Mouse (Mus musculus): ENCODE measurements around the gene Cd300lf. TPM values are rescaled to one million over a fixed set of nuclear protein-coding genes. Genes with fewer than 3 reads are reported as not detected.
A peak's percentile ranks its signal among the peaks of the same experiment; 100 is the strongest.

Gene Cd300lf
- total and polyA plus RNA-seq, 2 experiments from 2014 or later: 0.10 to 0.16 TPM

DNA sequence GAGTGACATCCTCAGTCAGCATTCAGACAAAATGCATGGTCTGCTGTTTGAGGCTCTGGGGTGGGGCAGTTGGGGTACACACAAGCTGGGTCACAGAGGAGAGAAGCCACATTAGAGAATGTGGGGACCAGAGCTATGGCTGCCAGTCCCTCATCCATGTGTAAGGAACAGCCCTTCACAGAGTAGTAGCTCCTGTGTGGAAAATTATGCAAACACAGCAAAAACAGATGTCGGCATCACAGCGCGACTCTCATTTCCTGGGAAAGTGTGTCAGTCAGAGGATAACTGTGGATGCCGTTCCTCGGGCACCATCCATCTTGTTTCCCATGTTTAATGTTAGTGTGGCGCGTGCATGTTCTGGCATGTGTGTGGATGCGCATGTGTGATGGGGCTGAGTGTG lies 25.6 kb downstream of the Cd300lf start:
- Histone ChIP-seq H3K9ac (replicated peaks; ENCODE audit: low read length, poor library complexity, severe bottlenecking) (no peak overlapping the region), H3K4me2 (ENCODE audit: low read depth, low read length, poor library complexity, severe bottlenecking) (no peak overlapping the region), H3K9me3 (ENCODE audit: low read length) (no peaks in the 10 kb centered on the region), H3K4me3 (ENCODE audit: low read depth, low read length) (no peak overlapping the region), H3K4me1 (ENCODE audit: insufficient read depth, low read length) (0 out of 2 replicates have a peak, but pooled peaks cover 3% of the 10 kb centered on the region), H3K27me3 (ENCODE audit: insufficient read depth, low read length) (no peaks in the 10 kb centered on the region), H3K27ac (ENCODE audit: low read depth, low read length) (no peak overlapping the region), H3K36me3 (ENCODE audit: insufficient read depth, low read length) (no peaks in the 10 kb centered on the region)
- TF ChIP-seq CTCF (IDR thresholded peaks at IDR 0.05): no peak
- 91% methylated on average over 8 of the region's 8 CpGs for WGBS
- DNase-seq (ENCODE audit: low spot score): no peak
- no peak for ATAC-seq (ENCODE audit: low FRiP score)

DNA sequence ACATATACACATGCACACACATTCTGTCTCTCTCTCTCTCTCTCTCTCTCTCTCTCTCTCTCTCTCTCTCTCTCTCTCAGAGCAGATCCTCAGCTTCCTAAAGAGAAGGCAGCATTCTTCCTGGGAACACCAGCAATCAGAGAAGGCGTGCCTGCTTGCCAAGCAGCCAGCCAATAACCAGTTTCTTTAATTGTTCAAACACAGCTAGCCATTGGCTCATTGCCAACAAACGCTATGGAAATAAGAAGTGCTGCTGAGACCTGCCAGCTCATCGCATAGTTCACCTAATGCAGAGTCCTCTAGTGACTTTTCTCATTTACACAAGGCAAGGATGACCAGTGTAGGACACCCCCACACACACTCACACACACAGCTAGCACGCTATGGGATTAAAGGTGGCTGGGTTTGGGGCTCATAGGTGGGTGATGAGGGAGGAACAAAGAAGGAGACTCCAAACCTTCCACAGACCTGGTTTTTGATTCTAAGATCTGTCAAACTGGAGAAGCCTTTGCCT lies 26.3 kb downstream of the Cd300lf start:
- no peak overlapping the region for H3K27ac ChIP-seq (ENCODE audit: low read depth, low read length)

GRCm38 (mm10) chr11:115106638-115107037 lies 27.2 kb downstream of the Cd300lf start:
- H3K4me2 ChIP-seq (ENCODE audit: low read depth, low read length, poor library complexity, severe bottlenecking): no peak overlapping the region
- H3K9ac ChIP-seq (replicated peaks; ENCODE audit: low read length, poor library complexity, severe bottlenecking): no peak overlapping the region
- DNase-seq (ENCODE audit: low spot score) (no peak), ATAC-seq (ENCODE audit: low FRiP score) (no peak)
- no peak for TF ChIP-seq CTCF (IDR thresholded peaks at IDR 0.05)
- H3K36me3 ChIP-seq (ENCODE audit: insufficient read depth, low read length): no peaks in the 10 kb centered on the region
- H3K4me3 ChIP-seq (ENCODE audit: low read depth, low read length): no peak overlapping the region
- H3K27me3 ChIP-seq (ENCODE audit: insufficient read depth, low read length): no peaks in the 10 kb centered on the region
- WGBS: 89% methylated on average over 2 of the region's 2 CpGs
- H3K9me3 ChIP-seq (ENCODE audit: low read length): no peaks in the 10 kb centered on the region
- 0 out of 2 replicates have a peak, but pooled peaks cover 3% of the 10 kb centered on the region for H3K4me1 ChIP-seq (ENCODE audit: insufficient read depth, low read length)
- no peak overlapping the region for H3K27ac ChIP-seq (ENCODE audit: low read depth, low read length)

More for the DNA sequence above, 26.3 kb downstream of the Cd300lf start:
- Histone ChIP-seq H3K4me3 (ENCODE audit: low read depth, low read length) (no peak overlapping the region), H3K9me3 (ENCODE audit: low read length) (no peaks in the 10 kb centered on the region), H3K9ac (replicated peaks; ENCODE audit: low read length, poor library complexity, severe bottlenecking) (no peak overlapping the region), H3K27me3 (ENCODE audit: insufficient read depth, low read length) (no peaks in the 10 kb centered on the region), H3K36me3 (ENCODE audit: insufficient read depth, low read length) (no peaks in the 10 kb centered on the region), H3K4me2 (ENCODE audit: low read depth, low read length, poor library complexity, severe bottlenecking) (no peak overlapping the region), H3K4me1 (ENCODE audit: insufficient read depth, low read length) (0 out of 2 replicates have a peak, but pooled peaks cover 3% of the 10 kb centered on the region)
- DNase-seq (ENCODE audit: low spot score) (peak; percentile 86), ATAC-seq (ENCODE audit: low FRiP score) (no peak)
- no peak for TF ChIP-seq CTCF (IDR thresholded peaks at IDR 0.05)
- 18% methylated on average over 4 of the region's 4 CpGs for WGBS

DNA sequence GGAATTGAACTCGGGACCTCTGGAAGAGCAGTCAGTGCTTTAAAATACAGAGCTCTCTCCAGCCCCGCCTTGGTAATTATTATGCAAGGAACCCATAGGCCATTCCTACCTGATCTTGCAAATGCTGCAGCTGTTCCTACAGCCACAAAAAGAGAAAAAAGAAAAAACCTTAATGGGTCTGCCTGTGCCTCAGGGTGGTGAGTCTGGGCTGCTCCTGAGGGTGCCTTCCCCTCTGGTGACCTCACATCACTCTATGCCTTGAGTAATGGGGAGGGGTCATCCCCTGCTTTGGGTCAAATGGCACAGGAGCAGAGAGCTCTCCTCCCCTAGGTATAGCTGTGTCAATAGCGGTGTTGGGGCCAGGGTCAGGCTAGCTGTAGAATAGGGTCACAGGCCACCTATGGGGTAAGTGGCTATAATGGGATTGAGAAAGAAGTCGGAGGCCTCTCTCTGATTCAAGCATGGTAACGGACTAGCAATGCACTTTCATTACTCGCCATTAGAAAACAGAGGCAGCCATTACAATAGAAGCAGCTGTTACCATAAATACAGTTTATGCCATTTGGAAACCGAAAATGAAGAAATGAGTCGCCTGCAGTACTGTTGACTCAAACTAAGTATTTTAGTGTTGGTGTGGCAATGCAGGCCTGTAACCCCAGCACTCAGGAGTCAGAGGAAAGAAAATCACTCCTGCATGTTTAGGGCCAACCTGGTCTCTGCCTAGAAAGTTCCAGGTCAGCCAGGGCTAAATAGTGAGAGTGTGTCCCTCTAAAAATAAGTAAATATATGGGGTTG lies 28.8 kb downstream of the Cd300lf start:
- no peak overlapping the region for H3K9ac ChIP-seq (replicated peaks; ENCODE audit: low read length, poor library complexity, severe bottlenecking)
- ATAC-seq (ENCODE audit: low FRiP score) (no peak), DNase-seq (ENCODE audit: low spot score) (no peak)
- no peak overlapping the region for H3K4me2 ChIP-seq (ENCODE audit: low read depth, low read length, poor library complexity, severe bottlenecking)
- H3K36me3 ChIP-seq (ENCODE audit: insufficient read depth, low read length): no peaks in the 10 kb centered on the region
- no peak for TF ChIP-seq CTCF (IDR thresholded peaks at IDR 0.05)
- 0 out of 2 replicates have a peak, but pooled peaks cover 3% of the 10 kb centered on the region for H3K4me1 ChIP-seq (ENCODE audit: insufficient read depth, low read length)
- H3K27ac ChIP-seq (ENCODE audit: low read depth, low read length): no peak overlapping the region
- no peak overlapping the region for H3K4me3 ChIP-seq (ENCODE audit: low read depth, low read length)
- H3K9me3 ChIP-seq (ENCODE audit: low read length): no peaks in the 10 kb centered on the region
- H3K27me3 ChIP-seq (ENCODE audit: insufficient read depth, low read length): no peaks in the 10 kb centered on the region
- 68% methylated on average over 8 of the region's 8 CpGs for WGBS

DNA sequence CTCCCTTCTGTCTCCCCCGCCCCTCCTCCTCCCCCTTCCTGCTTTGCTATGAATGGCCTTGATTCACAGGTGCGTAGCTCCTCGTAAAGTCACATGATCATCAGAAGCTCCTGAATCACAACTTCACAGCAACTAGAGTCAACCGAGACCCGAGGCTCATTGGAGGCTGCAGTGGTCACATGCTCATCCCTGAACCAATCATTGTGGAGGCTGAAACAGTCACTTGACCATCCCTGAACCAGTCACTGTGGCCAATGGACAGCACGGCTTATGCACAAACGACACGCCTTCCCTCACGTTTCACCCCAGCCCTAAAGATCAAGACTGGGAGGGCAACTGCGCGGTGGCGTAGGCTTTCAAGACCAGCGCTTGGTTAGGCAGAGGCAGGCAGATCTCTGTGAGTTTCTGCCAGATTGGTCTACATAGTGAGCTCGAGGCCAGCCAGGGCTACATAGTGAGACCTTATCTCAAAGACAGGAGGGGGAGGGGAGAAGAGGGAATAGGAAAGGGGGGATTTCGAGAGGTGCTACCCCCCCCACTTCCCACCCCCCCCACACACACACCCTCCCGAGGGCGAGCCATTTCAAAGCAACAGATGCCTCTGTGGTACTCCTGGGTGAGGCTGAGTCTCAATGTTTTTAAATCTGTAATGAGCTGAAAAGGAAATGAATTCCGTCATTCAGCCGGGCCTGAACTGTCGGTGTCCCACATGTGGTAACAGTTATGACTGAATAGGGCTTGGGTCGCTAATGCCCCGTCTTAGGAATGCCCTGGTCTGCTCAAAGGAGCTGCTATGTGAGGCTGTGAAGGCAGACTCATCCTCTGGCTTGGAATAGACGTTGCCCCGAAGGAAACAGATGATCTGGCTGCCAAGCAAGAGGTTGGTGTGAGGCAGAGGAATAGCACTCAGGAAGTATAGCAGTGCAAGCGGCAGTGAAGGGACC lies 30.1 kb downstream of the Cd300lf start:
- Histone ChIP-seq H3K4me3 (ENCODE audit: low read depth, low read length) (no peak overlapping the region), H3K9ac (replicated peaks; ENCODE audit: low read length, poor library complexity, severe bottlenecking) (no peak overlapping the region), H3K4me2 (ENCODE audit: low read depth, low read length, poor library complexity, severe bottlenecking) (no peak overlapping the region), H3K27me3 (ENCODE audit: insufficient read depth, low read length) (no peaks in the 10 kb centered on the region), H3K4me1 (ENCODE audit: insufficient read depth, low read length) (0 out of 2 replicates have a peak, but pooled peaks cover 3% of the 10 kb centered on the region), H3K36me3 (ENCODE audit: insufficient read depth, low read length) (no peaks in the 10 kb centered on the region), H3K27ac (ENCODE audit: low read depth, low read length) (no peak overlapping the region), H3K9me3 (ENCODE audit: low read length) (no peaks in the 10 kb centered on the region)
- DNase-seq (ENCODE audit: low spot score) (no peak), ATAC-seq (ENCODE audit: low FRiP score) (no peak)
- TF ChIP-seq CTCF (IDR thresholded peaks at IDR 0.05): no peak
- WGBS: 91% methylated on average over 25 of the region's 25 CpGs

Data from midbrain, postnatal 0 days (tissue).